Mouse (Mus musculus) midbrain, embryonic 16.5 days (tissue): ENCODE measurements around the gene Chd2. TPM values are rescaled to one million over a fixed set of nuclear protein-coding genes. Genes with fewer than 3 reads are reported as not detected.

Experiments
- ATAC-seq: fragments of 200-750 bp; cut with Nextera tagmentation; 2 replicates; pipeline ENCODE4 v1.8.0; 2017; ENCODE audit warnings: moderate TSS enrichment
- H3K27ac ChIP-seq: fragments of 300-500 bp; sonication (generic); 2 replicates; pipeline ENCODE4 v1.5.1; 2014; ENCODE audit warnings: mild to moderate bottlenecking, low read length, mixed read lengths
- H3K27me3 ChIP-seq: fragments of 300-500 bp; sonication (generic); 2 replicates; pipeline ENCODE4 v1.6.1; 2014; ENCODE audit warnings: low read depth, low read length, mixed read lengths; ENCODE audit not compliant: control insufficient read depth, insufficient read depth
- H3K36me3 ChIP-seq: fragments of 300-500 bp; sonication (generic); 2 replicates; pipeline ENCODE4 v1.6.1; 2014; ENCODE audit warnings: mild to moderate bottlenecking, low read length, moderate library complexity, mixed read lengths; ENCODE audit not compliant: control insufficient read depth, insufficient read depth
- H3K4me1 ChIP-seq: fragments of 300-500 bp; sonication (generic); 2 replicates; pipeline ENCODE4 v1.6.1; 2014; ENCODE audit warnings: mild to moderate bottlenecking, low read length, mixed read lengths; ENCODE audit not compliant: control insufficient read depth, insufficient read depth
- H3K4me2 ChIP-seq: fragments of 300-500 bp; sonication (generic); 2 replicates; pipeline ENCODE4 v1.6.1; 2014; ENCODE audit warnings: mild to moderate bottlenecking, low read length, mixed read lengths
- H3K4me3 ChIP-seq: fragments of 300-500 bp; sonication (generic); 2 replicates; pipeline ENCODE4 v1.5.1; 2014; ENCODE audit warnings: low read depth, mild to moderate bottlenecking, low read length, moderate library complexity, mixed read lengths
- H3K9ac ChIP-seq: fragments of 300-500 bp; sonication (generic); 2 replicates; pipeline ENCODE4 v1.6.1; 2014; ENCODE audit warnings: low read depth, low read length, mixed read lengths
- H3K9me3 ChIP-seq: fragments of 300-500 bp; sonication (generic); replicated peaks from 2 replicates; pipeline ENCODE4 v1.6.1; 2014; ENCODE audit warnings: mild to moderate bottlenecking, low read length, mixed read lengths; ENCODE audit not compliant: control insufficient read depth, poor library complexity, severe bottlenecking
- WGBS: fragments of 180-500 bp; shearing (Covaris S2); extraction: QIAGEN DNeasy Blood & Tissue Kit; methylation state at CpG from one replicate; pipeline ENCODE4 v1.1.7; 2014; 5-methylcytosine and 5-hydroxymethylcytosine counted together
- polyA plus RNA-seq: library from polyadenylated mRNA; unstranded; fragments of >200 nt; fragmentation: Nextera tagmentation; extraction: Ambion mirVana; gene quantifications from 2 replicates; pipeline ENCODE4 v1.2.1, GENCODE M21; 2015

Chd2 gene
- polyA plus RNA-seq, 1 experiment from 2014 or later: 44.8 TPM

DNA sequence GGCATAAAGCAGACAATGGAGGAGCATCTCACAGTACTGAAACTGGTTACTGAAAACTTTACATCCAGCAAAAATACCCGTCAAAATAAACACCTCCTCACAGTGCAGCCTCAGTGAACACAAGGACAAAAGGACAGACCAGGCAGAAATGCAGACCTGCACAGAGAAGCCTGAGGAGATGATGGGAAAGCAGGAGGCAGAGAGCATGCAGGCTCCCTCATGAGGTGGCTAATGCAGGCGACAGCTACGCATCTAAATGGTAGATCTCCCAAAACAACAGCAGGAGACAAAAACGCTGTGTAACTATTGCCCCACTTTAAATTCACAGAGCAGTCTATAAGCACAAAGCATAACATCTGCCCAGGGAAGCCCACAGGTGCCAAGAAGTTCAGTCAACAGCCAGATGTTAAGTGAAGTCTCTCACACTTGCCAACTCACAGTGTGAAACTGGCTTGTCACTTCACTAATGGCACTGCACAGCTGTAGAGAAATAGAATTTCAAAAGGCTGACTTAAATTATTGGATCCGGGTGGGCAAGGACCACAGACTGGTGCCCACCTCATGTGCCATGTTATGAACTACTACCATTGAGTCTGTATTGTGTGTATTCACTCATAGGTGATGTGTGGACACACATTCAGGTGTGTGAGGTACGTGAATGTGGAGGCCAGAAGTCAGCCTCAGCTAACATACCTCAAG, 107.8 kb downstream of the Chd2 start:
- H3K4me2 ChIP-seq: no peak overlapping the region
- H3K4me1 ChIP-seq: peaks cover 2% of the 10 kb centered on the region; the same call in 1 of the 2 replicates

DNA sequence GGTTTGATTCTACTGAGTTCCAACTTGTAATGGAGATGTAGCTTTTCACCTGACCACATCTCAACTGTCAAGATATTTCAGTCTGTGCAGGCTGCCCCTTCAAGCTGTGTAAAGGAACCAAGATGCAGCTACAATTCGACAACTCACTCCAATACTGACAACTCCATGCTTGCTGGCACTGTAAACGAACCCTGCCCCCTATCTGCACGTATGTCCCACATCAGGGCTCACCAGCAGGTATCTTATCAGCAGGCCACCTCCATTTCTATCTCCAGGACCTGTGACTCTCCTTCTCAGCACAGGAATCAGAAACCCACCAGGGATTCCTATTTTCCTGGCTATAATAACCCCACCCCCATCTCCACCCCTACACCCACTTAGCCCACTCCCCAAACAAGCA, 113.1 kb downstream of the Chd2 start:
- Histone ChIP-seq H3K36me3 (peaks cover 18% of the 10 kb centered on the region), H3K27ac (no peak overlapping the region), H3K9ac (no peak overlapping the region), H3K9me3 (no peaks in the 10 kb centered on the region), H3K4me1 (peaks cover 10% of the 10 kb centered on the region; the same call in 1 of the 2 replicates), H3K27me3 (no peaks in the 10 kb centered on the region), H3K4me2 (no peak overlapping the region), H3K4me3 (no peak overlapping the region)
- ATAC-seq: no peak
- WGBS: 85% methylated on average over 3 of the region's 3 CpGs

More for the DNA sequence above, 107.8 kb downstream of the Chd2 start:
- 0 out of 2 replicates have a peak overlapping the region, but pooled peaks have one; percentile 20 for H3K9ac ChIP-seq
- H3K27me3 ChIP-seq: no peaks in the 10 kb centered on the region
- no peaks in the 10 kb centered on the region for H3K9me3 ChIP-seq
- ATAC-seq: peak; percentile 37; the same call in 1 of the 2 replicates
- H3K36me3 ChIP-seq: peaks cover 39% of the 10 kb centered on the region
- 65% methylated on average over 6 of the region's 6 CpGs for WGBS
- H3K27ac ChIP-seq: peak overlapping the region; percentile 53
- H3K4me3 ChIP-seq: no peak overlapping the region

DNA sequence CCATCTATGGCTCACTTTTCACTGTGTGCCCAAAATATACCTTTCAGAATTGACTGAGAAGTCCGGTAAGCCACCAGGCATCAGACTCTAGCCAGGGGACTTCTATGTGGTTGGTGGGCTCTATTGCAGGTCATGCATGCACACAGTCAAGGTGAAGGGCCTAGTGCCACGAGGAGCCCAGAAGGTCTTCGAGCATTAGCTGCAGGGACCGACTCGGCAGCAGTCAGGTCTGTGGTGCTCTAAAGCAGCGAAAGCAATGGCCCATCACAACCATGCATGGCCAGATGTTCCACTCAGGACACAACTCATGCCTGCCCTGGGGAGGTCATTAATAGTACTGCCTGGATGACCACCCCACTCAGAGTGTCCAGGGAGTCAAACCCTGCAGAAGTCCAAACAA, 113.8 kb downstream of the Chd2 start:
- no peaks in the 10 kb centered on the region for H3K9me3 ChIP-seq
- peaks cover 15% of the 10 kb centered on the region for H3K36me3 ChIP-seq
- no peak overlapping the region for H3K4me2 ChIP-seq
- peaks cover 8% of the 10 kb centered on the region; the same call in 1 of the 2 replicates for H3K4me1 ChIP-seq
- no peak overlapping the region for H3K9ac ChIP-seq
- H3K27me3 ChIP-seq: no peaks in the 10 kb centered on the region
- no peak for ATAC-seq
- no peak overlapping the region for H3K4me3 ChIP-seq
- H3K27ac ChIP-seq: no peak overlapping the region
- 97% methylated on average over 6 of the region's 6 CpGs for WGBS

DNA sequence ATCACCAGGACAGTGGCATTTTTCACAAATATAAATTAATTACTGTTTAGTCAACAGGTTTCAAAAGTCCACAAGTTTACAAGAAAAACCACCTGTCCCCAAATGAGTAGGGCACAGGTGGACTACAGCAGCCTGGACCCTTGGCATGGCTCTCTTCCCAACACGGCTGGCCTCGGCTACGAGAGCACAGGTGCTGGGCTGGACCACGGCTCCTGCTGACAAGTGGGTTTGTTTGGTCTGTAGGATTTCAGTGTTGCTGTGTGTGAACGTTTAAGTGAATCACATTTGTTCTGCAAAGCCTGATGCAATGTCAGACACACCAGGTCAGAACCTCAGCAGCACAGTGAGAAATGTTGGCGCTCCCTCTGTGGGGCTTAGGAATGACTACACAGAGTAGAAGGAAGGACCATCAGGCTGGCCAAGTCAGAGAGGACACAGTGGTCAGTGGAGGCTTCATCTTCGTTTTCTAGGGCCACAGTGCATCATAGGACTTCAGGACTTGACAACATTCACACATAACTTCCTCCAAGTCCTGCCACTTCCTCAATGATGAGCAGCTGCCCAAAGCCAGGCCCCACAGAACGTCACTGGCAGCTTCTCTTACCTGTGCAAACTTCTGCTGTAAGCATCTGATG, 114.8 kb downstream of the Chd2 start:
- no peak for ATAC-seq
- no peak overlapping the region for H3K4me2 ChIP-seq
- no peaks in the 10 kb centered on the region for H3K27me3 ChIP-seq
- H3K4me3 ChIP-seq: no peak overlapping the region
- H3K9me3 ChIP-seq: no peaks in the 10 kb centered on the region
- H3K9ac ChIP-seq: no peak overlapping the region
- H3K27ac ChIP-seq: no peak overlapping the region
- peaks cover 13% of the 10 kb centered on the region; the same call in 1 of the 2 replicates for H3K4me1 ChIP-seq
- 87% methylated on average over 8 of the region's 8 CpGs for WGBS
- H3K36me3 ChIP-seq: peaks cover 15% of the 10 kb centered on the region

DNA sequence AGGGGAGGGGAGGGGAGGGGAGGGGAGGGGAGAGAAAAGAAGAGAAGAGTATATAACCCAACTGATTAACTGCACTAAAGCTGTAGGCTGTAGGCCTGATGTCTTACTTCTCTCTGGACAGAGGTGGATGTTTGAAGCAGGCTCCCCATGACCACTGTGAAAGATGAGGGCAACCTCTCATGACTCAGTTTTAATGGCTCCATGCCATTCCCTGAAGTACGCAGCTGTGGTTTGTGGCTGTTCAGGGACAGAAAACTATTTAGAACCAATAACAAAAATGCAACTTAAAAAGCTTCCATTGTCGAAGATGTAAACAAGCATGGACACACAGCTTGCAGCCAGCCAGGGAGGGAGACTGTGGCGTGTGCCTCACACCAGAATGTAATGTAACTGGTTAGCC, 115.4 kb downstream of the Chd2 start:
- H3K4me1 ChIP-seq: peaks cover 16% of the 10 kb centered on the region; the same call in 1 of the 2 replicates
- H3K27ac ChIP-seq: no peak overlapping the region
- H3K4me3 ChIP-seq: no peak overlapping the region
- H3K36me3 ChIP-seq: peaks cover 15% of the 10 kb centered on the region
- no peak for ATAC-seq
- H3K4me2 ChIP-seq: no peak overlapping the region
- WGBS: 77% methylated on average over 3 of the region's 3 CpGs
- no peak overlapping the region for H3K9ac ChIP-seq
- no peaks in the 10 kb centered on the region for H3K9me3 ChIP-seq
- H3K27me3 ChIP-seq: no peaks in the 10 kb centered on the region

DNA sequence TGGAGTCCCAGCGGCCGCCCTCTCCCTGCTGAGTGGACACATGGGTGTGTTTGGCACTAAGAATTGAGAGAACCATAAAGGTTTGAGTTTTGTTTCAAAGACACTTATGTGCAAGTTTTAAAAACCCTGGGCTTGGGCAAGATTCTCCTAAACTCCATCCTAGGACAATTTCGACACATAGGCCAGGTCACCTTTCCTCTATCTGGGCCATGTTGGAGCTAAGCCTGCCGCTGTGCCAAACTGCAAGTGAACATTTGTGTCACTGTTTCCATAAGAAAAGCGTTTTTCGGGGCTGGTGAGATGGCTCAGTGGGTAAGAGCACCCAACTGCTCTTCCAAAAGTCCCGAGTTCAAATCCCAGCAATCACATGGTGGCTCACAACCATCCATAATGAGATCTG, 116.2 kb downstream of the Chd2 start:
- Histone ChIP-seq H3K36me3 (peaks cover 15% of the 10 kb centered on the region), H3K27ac (peak overlapping the region; percentile 61; the same call in 1 of the 2 replicates), H3K9me3 (no peaks in the 10 kb centered on the region), H3K4me3 (no peak overlapping the region), H3K4me2 (no peak overlapping the region), H3K4me1 (peaks cover 16% of the 10 kb centered on the region; the same call in 1 of the 2 replicates), H3K9ac (no peak overlapping the region), H3K27me3 (no peaks in the 10 kb centered on the region)
- no peak for ATAC-seq
- 93% methylated on average over 7 of the region's 7 CpGs for WGBS

DNA sequence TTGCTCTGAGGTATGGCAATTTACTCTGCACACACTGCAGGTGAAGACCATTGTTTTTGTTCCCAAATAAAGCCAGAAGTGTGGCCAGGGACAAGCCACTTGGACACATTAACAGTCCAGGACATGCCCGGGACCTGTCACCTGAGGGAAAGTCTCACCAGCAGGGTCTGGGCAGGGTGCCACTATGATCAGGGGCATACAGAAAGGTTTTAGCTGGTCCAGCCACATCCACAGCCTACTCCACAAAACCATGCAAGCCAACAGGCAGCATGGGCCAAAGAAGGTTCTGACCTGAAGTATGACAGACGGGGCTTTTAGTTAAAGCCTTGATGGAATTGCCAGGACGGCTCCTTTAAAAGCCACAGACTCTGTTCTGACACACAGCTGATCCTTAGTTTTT, 116.9 kb downstream of the Chd2 start:
- ATAC-seq: 0 out of 2 replicates have a peak, but pooled peaks have one; percentile 16
- H3K36me3 ChIP-seq: peaks cover 14% of the 10 kb centered on the region
- 44% methylated on average over 3 of the region's 3 CpGs for WGBS
- H3K4me2 ChIP-seq: no peak overlapping the region
- H3K4me1 ChIP-seq: peaks cover 16% of the 10 kb centered on the region; the same call in 1 of the 2 replicates
- no peak overlapping the region for H3K9ac ChIP-seq
- no peak overlapping the region for H3K4me3 ChIP-seq
- H3K27me3 ChIP-seq: no peaks in the 10 kb centered on the region
- H3K27ac ChIP-seq: peak overlapping the region; percentile 61
- H3K9me3 ChIP-seq: no peaks in the 10 kb centered on the region

DNA sequence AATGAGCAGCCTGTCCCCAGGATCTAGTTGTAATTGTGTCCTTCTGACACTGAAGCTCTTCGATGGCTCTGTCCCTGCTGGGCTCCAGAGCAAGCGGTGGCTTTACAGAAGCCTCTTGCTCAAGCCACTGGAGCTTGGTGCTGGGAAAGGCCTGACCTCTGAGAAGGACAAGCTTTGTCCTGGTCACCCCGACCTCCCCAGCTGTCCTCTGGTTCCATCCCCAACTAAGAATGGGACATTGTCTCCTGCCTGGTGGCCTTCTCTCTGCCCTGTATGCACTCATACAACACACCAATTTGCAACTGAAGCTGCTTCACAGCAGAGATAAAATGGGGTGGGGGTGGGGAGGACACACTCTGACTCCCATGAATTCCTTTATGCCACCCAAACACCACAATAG, 117.4 kb downstream of the Chd2 start:
- peaks cover 10% of the 10 kb centered on the region for H3K36me3 ChIP-seq
- no peak overlapping the region for H3K9ac ChIP-seq
- no peak overlapping the region for H3K4me3 ChIP-seq
- 23% methylated on average over 3 of the region's 3 CpGs for WGBS
- H3K4me1 ChIP-seq: peaks cover 19% of the 10 kb centered on the region; the same call in 1 of the 2 replicates
- ATAC-seq: no peak
- H3K27ac ChIP-seq: peak overlapping the region; percentile 61
- no peak overlapping the region for H3K4me2 ChIP-seq
- no peaks in the 10 kb centered on the region for H3K27me3 ChIP-seq
- H3K9me3 ChIP-seq: no peaks in the 10 kb centered on the region

DNA sequence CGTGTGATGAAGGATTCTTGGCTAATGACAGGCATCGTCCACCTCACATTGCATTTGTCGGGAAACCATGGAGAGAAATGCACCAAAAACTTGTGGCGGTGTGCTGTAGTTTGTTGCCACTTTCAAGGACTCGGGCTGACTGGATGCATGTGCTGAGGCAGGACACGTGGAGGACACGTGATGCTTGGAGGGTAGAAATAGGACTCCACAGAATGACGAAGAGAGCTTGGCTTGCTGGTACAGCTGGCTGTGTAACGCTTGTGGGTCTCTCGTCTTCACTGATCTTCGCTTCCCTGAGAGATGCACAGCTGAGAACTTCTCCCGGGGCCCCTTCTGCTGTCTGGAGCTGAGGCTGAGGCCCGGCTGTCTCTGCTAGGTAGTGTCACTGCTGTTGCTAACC, 118.4 kb downstream of the Chd2 start:
- Histone ChIP-seq H3K9ac (no peak overlapping the region), H3K4me2 (no peak overlapping the region), H3K27me3 (no peaks in the 10 kb centered on the region), H3K4me1 (peaks cover 19% of the 10 kb centered on the region; the same call in 1 of the 2 replicates), H3K4me3 (no peak overlapping the region), H3K27ac (no peak overlapping the region), H3K36me3 (0 out of 2 replicates have a peak, but pooled peaks cover 5% of the 10 kb centered on the region), H3K9me3 (no peaks in the 10 kb centered on the region)
- 73% methylated on average over 13 of the region's 13 CpGs for WGBS
- no peak for ATAC-seq
